Mouse (Mus musculus) kidney, postnatal 4 days (tissue): ENCODE results near the gene Gm21119.
A peak's percentile ranks its signal among the peaks of the same experiment; 100 is the strongest.
"Not testable (repeated sequence)": the region's sequence is repeated elsewhere in the genome, so short reads cannot be mapped to it uniquely, and the experiment has no call there.

Experiments used
- DNase-seq, 2 experiments: peaks; one replicate each; pipeline ENCODE4 v3.0.0; 2021; ENCODE audit warnings: mixed read lengths in 2 of 2

The Gm21119 gene

GRCm38 (mm10) chr8:20614619-20615018, at the start of gene Gm21119:
Gene Gm21119 (plus strand): TSS chr8:20614919.
- not testable (repeated sequence) for DNase-seq

GRCm38 (mm10) chr8:20566753-20567152, 48.0 kb upstream of the Gm21119 start:
- not testable (repeated sequence) for DNase-seq

DNA sequence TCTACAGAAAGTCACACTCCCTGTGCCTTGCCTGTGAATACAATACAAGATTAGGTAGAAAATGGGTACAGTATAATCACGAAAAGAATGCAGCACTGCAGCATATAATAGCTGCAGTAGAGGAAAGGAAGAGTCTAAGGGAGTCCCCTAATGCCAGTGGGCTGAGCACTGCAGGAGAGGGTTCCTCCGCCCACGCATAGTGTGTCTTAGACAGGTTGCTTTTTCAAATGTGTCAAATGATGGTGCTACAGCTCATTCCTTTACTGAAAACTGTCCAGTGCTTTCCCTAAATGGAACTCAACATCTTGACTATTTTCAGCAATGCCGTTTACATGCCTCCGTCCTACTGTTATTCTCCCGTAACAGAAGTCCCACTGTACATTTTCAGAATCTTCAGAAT, 33.6 kb upstream of the Gm21119 start:
- DNase-seq: not testable (repeated sequence)

DNA sequence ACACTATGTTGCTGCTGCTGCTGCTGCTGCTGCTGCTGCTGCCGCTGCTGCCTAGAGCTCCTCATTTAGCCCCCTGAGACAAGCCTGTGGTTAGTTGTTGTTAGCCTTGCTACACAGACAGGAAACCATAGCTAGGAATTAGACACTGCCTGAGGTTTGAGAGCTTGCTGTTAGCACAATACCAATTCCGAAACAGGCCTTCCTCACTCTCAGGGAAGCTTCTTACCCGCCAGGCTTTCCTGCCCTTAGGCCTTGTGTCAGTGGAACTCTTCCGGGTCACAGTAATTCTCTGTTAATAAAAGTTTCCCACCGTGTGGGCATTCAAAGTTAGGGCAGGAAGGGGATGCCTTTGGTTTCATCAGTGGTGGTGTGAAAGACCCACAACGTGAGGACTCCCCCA, 31.9 kb upstream of the Gm21119 start:
- not testable (repeated sequence) for DNase-seq

GRCm38 (mm10) chr8:20588268-20589177, 26.2 kb upstream of the Gm21119 start:
- DNase-seq: peak; percentile 1 to 8

- peak; percentile 7 to 22 for DNase-seq
These were observed 25.6 kb upstream of the Gm21119 start for GRCm38 (mm10) chr8:20589178-20589539.

GRCm38 (mm10) chr8:20590117-20590997, 24.4 kb upstream of the Gm21119 start:
- peak; percentile 3 to 7 for DNase-seq

DNA sequence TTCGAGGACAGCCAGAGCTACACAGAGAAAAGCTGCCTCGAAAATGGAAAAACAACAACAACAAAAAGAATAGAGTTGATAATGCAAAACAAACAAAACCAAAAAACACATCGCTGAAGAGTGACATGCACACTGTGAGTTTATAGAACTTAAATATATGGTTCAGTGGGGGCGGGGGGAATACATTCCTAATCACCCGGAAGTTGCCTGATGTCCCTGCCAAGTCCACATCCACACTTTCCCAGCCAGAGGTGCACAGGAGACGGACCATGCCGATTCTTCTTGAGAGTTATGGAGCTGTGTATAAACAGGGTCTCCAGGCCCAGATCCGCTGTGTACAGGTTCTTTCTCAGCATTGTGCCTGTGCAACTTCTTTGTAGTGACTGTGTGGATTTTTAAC, 23.7 kb upstream of the Gm21119 start:
- DNase-seq: not testable (repeated sequence)

- not testable (repeated sequence) for DNase-seq
These were observed 21.9 kb upstream of the Gm21119 start for GRCm38 (mm10) chr8:20592732-20593272.

DNA sequence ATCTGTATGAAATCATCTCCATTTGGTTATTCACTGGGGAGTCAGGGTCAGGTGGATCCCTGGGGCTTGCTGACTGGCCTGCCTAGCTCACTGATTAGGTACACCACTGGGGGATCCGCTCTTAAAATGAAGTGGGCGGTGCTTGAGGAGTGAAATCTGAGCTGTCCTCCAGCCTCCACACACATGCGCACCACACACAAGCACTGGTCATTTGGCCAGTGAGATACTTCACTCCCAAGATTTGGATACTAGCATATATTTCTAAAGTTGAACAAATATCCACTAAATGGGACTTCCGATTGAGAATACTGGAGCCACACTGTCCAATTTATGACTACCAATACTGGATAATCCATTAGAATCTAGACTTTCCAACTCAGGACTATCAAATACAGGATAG, 20.9 kb upstream of the Gm21119 start:
- DNase-seq: peak; percentile 53 to 57

DNA sequence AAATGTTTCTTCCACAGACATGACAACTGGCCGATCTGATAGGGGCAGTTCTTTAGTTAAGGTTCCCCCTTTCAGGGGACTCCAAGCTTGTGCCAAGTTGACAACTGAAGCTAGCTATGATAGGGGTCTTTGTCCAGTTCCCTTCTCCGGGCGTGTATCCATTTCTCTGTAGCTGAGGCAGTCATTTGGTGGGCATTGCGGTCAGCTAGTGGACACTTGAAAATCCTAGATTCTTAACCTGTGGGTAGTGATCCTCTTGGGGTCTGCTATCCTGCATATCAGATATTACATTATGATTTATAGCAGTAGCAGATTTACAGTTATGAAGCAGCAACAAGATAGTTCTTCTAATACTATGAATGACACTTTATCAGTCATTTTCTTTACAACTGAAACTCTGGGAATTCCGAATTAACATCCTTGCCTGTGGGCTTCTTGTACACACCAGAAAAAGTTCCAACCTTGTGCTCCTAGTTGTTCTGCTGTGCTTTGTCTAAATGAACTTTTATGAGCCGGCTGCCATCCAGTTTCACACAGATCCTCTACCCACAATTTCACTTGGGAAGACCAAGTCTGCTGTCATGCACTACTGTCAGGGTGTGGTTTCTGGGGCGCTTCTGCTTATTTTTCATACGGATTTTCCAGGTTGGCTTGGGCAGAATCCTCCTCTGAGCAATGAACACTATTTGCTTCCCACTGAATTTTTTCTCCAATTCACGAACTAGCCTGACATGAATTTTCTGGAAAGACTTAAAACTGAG, 18.5 kb upstream of the Gm21119 start:
- DNase-seq: not testable (repeated sequence)

DNA sequence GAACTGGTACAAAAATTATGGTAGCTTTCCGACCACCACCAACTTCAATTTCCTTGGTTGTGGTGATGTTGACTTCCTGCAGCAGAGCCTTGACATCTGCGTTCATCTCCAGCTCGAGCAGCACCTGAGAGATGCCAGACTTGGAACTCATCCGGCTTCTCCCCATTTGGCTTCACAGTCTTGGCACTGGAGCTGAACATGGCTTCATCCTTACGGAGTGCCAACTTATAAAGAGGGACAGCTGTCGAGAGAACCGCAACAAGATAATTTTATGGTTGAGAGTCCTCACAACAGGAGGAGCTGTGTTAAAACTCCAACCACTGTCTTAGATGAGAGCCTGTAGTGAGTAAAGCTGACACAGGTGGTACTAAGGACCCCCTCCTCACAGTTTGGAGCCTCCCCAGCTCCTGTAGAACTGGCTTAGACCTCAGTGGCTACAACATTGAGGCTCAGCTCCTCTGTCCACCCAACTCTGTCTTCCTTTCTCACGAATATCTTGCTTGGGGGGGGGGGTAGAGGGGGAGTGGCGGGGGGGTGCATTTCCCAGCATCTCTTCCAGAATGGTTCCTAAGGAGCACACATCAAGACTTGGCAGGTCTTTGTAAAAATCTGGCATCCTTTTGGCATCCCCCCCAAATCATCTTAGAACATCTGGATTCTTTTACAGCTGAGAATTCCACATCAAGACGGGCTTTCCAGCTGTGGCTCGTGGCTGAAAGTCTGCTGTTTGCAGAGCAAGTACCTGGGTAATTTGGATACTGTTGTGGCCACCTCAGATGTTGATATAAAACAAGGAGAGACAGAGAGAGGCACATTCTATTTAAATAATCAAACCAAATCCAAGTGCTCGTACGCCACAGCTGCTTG, 17.6 kb upstream of the Gm21119 start:
- peak; percentile 65 to 72 for DNase-seq

GRCm38 (mm10) chr8:20598300-20599170, 16.2 kb upstream of the Gm21119 start:
- DNase-seq: not testable (repeated sequence)

- DNase-seq: not testable (repeated sequence)
These were observed 15.4 kb upstream of the Gm21119 start for GRCm38 (mm10) chr8:20599350-20599749.

- peak in 1 of 2 experiments; percentile 21 for DNase-seq
These were observed 3.9 kb upstream of the Gm21119 start for GRCm38 (mm10) chr8:20610856-20611255.

DNA sequence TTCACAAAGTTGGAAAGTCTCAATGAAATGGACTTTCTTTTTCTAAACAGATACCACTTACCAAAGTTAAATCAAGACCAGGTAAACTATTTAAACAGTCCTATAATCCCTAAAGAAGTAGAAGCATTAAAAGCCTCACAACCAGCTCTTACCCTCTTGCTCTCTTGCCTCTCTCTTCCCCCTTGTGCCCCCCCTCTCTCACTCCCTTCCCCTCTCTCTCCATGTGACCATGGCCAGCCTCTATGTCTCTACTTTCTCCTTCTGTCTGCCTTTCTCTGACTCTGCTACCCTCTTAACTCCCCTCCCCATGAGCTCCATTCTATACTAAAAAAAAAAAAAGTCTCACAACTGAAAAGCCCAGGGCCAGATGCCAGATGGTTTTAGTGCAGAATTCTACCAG, 2.0 kb upstream of the Gm21119 start:
- DNase-seq: peak in 1 of 2 experiments; percentile 3

GRCm38 (mm10) chr8:20630766-20631165, 16.0 kb downstream of the Gm21119 start:
- not testable (repeated sequence) for DNase-seq

GRCm38 (mm10) chr8:20637931-20638330, 23.2 kb downstream of the Gm21119 start:
- DNase-seq: not testable (repeated sequence)

DNA sequence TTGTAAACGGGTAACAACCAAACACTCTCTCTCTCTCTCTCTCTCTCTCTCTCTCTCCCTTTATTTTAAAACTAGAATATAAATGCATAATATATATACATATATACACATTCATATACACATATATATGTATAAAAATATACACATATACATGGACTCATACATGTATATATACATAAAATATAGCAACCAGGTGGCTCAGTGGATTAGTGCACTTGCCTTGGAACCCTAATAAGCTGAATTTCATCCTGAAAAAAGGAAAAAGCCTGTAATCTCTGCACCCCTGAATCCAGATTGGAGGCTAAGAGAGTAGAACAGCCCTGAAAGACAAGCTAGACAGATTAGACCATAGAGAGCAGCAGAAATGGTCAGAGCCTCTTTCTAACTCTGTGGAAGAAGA, 28.8 kb downstream of the Gm21119 start:
- not testable (repeated sequence) for DNase-seq

DNA sequence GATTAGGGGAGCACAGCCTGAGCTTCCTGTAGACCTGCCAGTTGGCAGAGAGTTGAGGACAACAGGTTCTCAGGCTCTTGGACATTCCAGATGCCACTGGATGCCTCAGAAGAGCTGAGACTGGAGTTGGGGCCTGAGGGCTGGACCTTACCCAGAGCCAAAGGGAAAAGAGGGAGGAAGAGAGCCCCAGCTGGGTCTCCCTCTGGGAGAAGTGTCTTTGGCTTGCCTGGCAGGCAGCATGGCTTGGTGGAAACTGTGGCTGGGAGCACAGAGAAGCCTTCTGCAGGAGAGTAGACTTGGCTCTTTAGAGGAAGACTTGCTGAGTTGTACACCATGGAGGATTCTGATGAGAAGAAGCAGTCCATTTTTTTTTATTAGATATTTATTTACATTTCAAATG, 38.3 kb downstream of the Gm21119 start:
- peak; percentile 2 to 7 for DNase-seq
